Mouse (Mus musculus) kidney, postnatal 25 days (tissue): ENCODE measurements at regions not wholly inside any gene's neighbourhood (a gene's known extent, or its start where the extent isn't known, plus 50 kb on each side); places are given as distances from the start of the nearest gene placed in this dataset.

Experiments used
- DNase-seq, 2 experiments: peaks; one replicate each; pipeline ENCODE4 v3.0.0; 2021; ENCODE audit warnings: mixed read lengths in 2 of 2

GRCm38 (mm10) chr10:120552341-120553096 lies 76.2 kb upstream of the Hmga2 start:
- peak; percentile 4 to 44 for DNase-seq

DNA sequence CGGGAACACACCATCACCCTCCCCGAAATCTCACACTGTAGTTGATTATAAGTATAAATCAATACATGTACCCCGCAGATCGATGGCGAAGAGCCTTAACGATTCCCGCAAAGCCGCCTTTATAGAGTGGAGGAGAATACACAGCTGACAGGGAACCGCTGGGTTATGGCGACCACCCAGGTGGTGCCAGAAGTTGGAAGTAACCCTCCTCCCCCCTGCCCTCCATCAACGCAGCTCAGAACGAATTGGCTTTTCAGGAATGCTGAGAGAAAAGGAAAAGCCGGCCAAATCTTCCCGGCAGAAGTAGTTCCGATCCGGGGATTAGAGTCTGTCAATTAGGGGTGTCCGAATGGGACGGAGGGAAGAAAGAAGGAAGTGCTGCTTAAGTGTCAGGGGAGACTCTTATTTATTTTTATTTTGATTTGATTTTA lies 75.6 kb upstream of the Hmga2 start:
- DNase-seq = no peak

GRCm38 (mm10) chr10:120547164-120547563 lies 70.9 kb upstream of the Hmga2 start:
- no peak for DNase-seq

- no peak for DNase-seq
Measured at GRCm38 (mm10) chr10:120541618-120542017, 65.3 kb upstream of the Hmga2 start.

DNA sequence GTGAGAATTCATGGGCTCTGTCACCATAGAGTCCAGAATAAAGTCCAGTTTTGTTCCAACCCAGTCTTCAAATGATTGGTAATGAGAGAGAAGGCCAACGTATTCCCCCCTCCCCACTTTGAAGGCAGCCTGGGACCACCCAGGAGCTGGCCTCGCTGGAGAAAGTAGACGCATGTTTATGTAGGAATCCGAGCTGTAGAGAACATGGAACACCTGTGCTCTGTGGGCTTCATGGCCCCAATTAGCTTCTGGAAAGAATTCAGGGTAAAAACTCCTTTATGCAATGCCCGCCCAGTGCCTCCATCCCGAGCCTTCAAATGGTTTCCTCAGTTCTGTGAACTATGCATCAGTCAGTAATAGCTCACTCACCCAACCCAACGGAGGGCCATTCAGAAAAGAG lies 62.3 kb upstream of the Hmga2 start:
- DNase-seq = no peak

- DNase-seq = no peak
Measured at GRCm38 (mm10) chr10:120528406-120528805, 52.1 kb upstream of the Hmga2 start.

GRCm38 (mm10) chr10:120527951-120528350 lies 51.7 kb upstream of the Hmga2 start:
- no peak for DNase-seq

- no peak for DNase-seq
Measured at GRCm38 (mm10) chr10:120526991-120527390, 50.7 kb upstream of the Hmga2 start.
